Mouse (Mus musculus): Measurements from ENCODE around the gene Dyrk4. TPM values are rescaled to one million over a fixed set of nuclear protein-coding genes. Genes with fewer than 3 reads are reported as not detected.

Dyrk4 gene
- not detected for total RNA-seq (2021)
- long read RNA-seq, experiment 1: 0 reads
- long read RNA-seq, experiment 2: 0 reads

DNA sequence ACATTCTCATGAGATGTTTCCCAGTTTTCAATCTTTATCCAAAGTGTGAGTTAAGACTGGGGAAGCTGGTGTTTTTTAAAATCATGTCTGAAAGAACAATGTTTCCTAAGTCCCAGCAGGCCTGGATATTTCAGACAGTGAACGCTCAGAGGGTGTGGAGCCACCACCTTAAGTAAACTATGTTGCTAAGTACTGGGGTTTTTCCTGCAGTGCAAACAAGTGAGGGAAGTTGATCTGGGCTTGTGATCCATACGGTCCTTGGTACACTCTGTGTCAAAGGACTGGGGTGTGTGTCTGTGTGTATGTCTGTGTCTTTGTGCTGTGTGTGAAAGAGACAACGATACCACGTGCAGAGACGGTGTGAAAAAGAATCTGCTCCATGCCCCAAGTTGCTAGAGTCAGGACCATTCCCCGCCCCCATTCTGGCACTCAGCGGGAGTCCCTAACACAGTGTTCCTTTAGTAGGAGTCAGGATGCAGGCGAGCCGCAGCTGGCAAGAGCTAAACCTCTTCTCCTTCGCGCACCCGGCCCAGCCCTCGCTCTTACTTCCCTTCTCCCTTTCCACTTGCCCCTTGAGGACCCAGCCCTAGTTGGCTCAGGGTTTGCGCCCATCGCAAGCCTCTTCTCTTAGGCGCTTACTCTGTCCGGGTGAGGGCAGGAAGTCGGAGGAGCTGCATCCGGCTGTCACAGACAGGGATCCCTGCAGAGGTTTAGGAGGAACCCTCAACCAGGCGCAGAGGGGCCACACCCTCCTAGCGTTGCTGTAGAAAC is at the start of gene Dyrk4:
Dyrk4 (minus strand) TSS at position 729 of the 771 bp plus-strand sequence.
- intact Hi-C loops (cut with DNase I): no loop called here
- peak; percentile 29 for DNase-seq
- Histone ChIP-seq H3K27ac (peak within 1 kb of the TSS; percentile 43; the same call in 1 of the 2 replicates), H3K4me3 (peak within 1 kb of the TSS; percentile 59)
- TF ChIP-seq CTCF (IDR thresholded peaks at IDR 0.05): no peak

DNA sequence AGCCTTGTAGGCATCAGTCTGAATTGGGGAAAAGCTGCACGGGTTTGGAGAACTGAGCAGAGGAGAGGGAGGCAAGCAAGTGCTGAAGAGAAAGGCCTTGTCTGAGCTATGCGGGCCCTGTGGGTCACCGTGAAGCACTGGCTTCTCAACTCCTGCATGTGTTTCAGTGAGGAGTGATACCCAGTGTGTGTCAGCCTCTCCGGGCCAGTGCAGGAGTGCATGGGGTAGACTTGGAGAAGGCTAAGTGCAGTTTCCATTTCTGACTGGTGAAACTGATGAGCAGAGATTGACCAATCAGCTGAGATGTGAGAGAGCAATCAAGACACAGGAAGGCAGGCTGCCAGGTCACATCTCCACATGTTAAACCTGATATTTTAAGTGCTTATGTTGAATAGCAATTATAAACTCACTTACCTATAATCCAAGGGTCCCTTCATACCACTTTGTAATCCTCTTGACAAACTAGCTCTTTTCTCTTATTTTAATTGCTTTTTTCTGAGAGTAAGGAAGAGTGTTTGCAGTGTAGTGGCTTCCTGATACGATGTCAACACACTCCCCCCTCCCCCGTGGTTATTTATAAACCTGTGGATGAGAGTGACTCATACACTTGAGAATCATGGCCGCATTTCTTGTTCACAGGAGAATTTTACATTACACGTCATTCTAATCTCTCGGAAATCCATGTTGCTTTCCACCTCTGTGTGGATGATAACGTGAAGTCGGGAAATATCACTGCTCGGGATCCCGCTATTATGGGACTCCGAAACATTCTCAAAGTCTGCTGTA is 44.8 kb upstream of the Dyrk4 start:
- peak; percentile 43 for DNase-seq
- Histone ChIP-seq H3K4me3 (no peak overlapping the region), H3K27ac (peak overlapping the region; percentile 70)
- intact Hi-C loops (cut with DNase I): no loop called here
- TF ChIP-seq CTCF (IDR thresholded peaks at IDR 0.05): no peak

DNA sequence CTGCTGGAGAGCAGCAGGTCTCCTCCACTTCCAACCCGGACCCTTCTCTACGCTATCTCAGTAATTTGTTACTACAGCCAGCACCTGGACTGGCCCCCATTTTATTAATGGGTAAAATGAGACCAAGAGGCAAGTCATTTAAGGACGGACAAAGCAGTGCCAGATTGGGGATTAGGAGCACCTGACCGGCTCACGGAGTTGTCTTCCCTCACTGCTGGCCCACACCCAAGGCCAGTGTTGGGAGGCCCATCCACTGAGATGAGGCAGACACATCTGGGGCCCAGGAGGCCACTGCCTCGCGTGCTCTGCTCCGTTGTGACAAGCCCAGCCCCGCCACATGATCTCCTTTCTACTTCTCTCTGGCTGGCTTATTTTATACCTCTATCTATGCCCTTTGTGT is 41.8 kb upstream of the Dyrk4 start:
- intact Hi-C loops (cut with DNase I): loop anchor here (5.0 kb wide), 1 partner anchor 54 kb away; the partner anchor contains the start of gene Fgf6
- Histone ChIP-seq H3K4me3 (no peak overlapping the region), H3K27ac (peak overlapping the region; percentile 25)
- peak; percentile 67 for DNase-seq
- TF ChIP-seq CTCF (IDR thresholded peaks at IDR 0.05): no peak

DNA sequence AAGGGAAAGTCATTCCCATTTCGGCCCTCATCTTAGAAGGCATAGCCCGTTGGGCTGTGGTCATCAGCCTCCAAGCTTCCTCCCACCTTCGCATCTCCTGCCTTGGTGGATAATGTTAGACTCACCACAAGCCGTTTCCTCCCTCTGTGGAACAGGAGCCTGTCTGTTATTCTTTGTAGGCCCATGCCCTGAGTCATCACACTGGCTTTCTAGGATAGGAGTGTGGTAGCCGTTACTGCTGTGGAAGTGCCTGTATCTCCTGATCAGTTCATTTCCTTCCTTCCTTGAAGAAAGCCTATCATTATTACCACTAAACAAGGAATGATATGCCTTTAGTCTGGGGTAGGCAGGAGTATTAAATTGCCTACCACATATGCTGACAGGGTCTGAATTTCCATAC is 41.1 kb upstream of the Dyrk4 start:
- intact Hi-C loops (cut with DNase I): loop anchor here (5.0 kb wide), 1 partner anchor 55 kb away; the partner anchor contains the start of gene Fgf6
- no peak for DNase-seq
- no peak for TF ChIP-seq CTCF (IDR thresholded peaks at IDR 0.05)
- no peak overlapping the region for H3K4me3 ChIP-seq
- peak overlapping the region; percentile 25; the same call in 1 of the 2 replicates for H3K27ac ChIP-seq

DNA sequence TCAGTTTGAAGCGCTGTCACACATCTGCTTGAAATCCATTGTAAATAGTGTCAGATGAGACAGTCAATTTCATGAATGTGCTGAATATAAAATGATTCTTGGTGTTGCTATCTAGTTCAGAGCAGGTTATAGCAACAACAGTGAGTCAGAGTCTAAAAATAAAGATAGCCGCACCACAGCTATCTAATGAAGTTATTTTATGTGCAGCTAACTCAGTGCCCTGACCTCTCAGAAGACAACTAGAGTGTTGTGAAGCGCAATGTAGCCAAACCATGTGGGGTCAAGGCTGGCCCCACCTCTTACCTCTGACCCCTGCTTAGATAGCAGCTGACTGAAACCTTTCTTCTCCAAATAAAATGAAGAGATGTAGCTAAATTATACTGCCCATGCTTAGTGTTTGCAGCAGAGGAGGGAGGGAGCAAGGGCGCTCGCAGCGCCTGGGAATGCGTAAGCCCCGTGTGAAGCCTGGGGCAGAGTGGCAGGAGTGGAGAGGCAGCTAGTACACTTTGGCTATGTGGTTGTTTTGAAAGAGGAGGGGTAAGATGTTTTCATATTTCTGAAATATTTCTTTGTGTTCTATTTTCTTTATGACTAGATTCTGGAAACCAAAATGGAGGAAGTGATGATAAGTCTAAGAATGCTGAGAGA is 39.9 kb upstream of the Dyrk4 start:
- no peak for DNase-seq
- Histone ChIP-seq H3K4me3 (no peak overlapping the region), H3K27ac (peak overlapping the region; percentile 81)
- intact Hi-C loops (cut with DNase I): loop anchor here (5.0 kb wide), 1 partner anchor 56 kb away; the partner anchor contains the start of gene Fgf6
- no peak for TF ChIP-seq CTCF (IDR thresholded peaks at IDR 0.05)

DNA sequence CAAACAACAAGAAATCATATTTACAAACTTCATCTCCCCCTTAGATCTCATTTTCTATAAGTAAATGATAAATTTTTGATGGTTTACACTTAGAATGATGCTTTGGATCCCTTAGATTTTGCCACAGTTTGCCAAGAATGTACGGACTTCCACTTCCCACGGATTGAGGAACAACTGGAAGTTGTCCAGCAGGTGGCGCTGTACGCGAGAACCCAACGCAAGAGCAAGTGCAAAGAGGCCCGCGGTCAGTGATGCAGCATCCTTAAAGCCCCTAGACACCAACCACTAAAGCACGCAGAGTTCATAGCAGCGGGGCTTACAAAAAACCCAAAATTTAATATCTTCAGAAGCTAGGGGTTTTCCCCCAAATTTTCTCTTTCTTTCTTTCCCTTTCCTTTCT is 34.1 kb upstream of the Dyrk4 start:
- TF ChIP-seq CTCF (IDR thresholded peaks at IDR 0.05): peak; percentile 95
- peak; percentile 85 for DNase-seq
- intact Hi-C loops (cut with DNase I): loop anchor here (1.0 to 5.0 kb wide), 2 partner anchors 80 to 132 kb away; no protein-coding TSS in a partner anchor

DNA sequence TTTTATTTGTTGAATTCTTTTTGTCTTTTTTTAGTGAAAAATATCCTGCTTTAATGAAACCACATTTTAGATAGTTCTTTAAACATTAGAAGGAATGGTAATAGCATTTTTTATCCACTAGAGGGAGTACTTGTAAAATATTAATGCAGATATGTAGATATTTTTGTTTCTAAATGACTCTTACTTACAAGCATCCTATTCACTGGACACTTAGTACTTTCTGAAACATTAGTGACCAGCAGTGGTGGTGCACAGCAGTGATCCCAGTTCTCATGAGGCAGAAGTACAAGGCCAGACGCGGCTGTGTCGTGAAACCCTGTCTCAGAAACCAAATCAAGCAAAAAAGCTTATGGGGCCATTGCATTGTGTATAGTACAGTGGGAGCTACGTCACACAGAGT is 26.7 kb upstream of the Dyrk4 start:
- no peak for DNase-seq
- intact Hi-C loops (cut with DNase I): loop anchor here (2.0 kb wide), 1 partner anchor 174 kb away; no protein-coding TSS in a partner anchor
- H3K4me3 ChIP-seq: no peak overlapping the region
- TF ChIP-seq CTCF (IDR thresholded peaks at IDR 0.05): peak; percentile 71
- no peak overlapping the region for H3K27ac ChIP-seq

More for the DNA sequence above, 34.1 kb upstream of the Dyrk4 start:
- no peak overlapping the region for H3K27ac ChIP-seq
- no peak overlapping the region for H3K4me3 ChIP-seq

DNA sequence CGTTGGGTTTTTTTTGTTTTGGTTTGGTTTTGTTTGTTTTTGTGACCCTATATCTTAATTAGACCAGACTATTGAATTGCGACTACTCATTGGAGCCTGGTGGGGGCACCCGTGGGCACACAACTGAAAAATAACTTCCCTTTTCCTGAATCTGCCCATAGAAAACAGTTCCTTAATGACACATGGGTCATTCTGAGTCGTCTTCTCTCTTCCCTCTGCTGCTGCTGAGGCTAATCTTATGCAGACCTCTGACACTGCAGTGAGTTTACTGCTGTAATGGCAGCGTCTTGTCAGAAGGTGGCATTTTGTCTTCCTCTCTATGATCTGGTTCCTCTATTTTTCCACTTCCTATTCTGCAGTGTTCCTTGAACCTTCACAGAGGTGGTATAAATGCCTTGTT is 18.8 kb upstream of the Dyrk4 start:
- intact Hi-C loops (cut with DNase I): no loop called here
- peak overlapping the region; percentile 86 for H3K4me3 ChIP-seq
- DNase-seq: no peak
- peak overlapping the region; percentile 96 for H3K27ac ChIP-seq
- TF ChIP-seq CTCF (IDR thresholded peaks at IDR 0.05): peak; percentile 21; the same call in 1 of the 2 replicates

DNA sequence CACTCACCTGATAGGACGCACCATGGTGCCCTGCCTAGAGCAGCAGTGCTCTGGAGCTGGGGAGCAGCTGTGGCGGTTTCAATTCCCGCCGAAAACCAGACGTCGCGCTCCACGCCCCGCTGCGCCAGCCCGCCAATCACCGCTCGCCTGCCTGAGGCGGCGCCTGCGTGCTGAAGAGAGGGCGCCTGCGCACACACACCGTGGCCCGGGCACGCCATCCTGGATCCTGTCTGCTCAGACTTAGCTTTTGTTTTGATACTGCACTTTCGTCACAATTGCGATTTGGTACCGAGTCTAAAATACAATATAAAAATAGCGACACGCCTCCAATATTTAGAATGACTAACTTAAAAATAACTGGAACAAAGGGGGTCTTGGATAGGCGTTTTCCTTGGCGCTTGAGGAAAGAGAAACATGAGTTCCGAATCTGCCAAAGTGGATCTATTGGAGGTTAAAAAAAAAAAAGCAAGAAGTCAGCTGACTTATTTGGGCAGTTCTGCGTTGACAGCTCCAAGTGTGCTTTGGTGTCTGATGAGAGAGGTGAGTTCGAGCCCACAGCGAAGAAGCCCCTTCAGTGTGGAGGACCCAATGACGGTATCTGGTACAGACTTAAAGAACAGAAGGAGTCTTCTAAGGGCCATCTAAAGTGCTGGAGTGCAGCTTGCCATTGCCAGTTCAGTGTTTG is 18.0 kb upstream of the Dyrk4 start, which contains the start of the genes Rad51ap1 and D6Wsu163e:
Rad51ap1 (minus strand) TSS at position 101 of the 685 bp plus-strand sequence.
D6Wsu163e (plus strand) TSS at position 476 of the 685 bp plus-strand sequence.
- DNase-seq: peak; percentile 98
- TF ChIP-seq CTCF (IDR thresholded peaks at IDR 0.05): no peak
- Histone ChIP-seq H3K27ac (peak within 1 kb of the TSS; percentile 96), H3K4me3 (peak within 1 kb of the TSS; percentile 86)
- intact Hi-C loops (cut with DNase I): loop anchor here (2.0 kb wide), 1 partner anchor 91 kb away; the partner anchor contains the start of gene Ndufa9

DNA sequence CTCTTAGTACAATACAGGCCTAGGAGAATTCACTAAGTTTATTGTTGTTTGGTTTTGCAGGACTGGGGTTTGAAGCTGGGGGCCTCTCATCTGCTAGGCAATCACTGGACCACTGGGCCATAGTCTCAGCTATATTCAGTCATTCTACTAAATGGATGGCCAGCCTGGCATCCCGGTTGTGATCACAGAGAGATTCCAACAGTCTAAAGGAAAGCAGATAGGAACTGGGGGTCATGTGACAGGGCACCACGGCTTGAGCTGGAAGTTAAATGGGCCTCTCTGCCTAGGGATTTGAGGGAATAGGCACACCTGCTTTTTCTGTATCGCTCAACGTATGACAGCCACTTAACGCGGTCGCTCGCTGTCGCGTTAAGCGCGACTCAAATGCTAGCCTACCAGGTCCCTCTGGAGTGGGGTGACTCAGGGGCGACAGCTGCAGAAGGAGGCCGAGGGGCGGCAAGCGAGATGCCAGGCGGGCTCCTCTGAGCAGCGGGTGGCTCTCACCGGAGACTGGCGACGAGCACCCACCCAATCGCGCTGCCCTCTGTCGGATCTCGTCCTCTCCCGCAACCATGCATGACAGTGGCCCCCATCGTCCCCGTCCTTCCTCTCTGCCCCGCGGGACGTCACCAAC is 17.3 kb upstream of the Dyrk4 start:
- intact Hi-C loops (cut with DNase I): loop anchor here (2.0 kb wide), 1 partner anchor 90 kb away; the partner anchor contains the start of gene Ndufa9
- no peak for TF ChIP-seq CTCF (IDR thresholded peaks at IDR 0.05)
- DNase-seq: no peak
- H3K27ac ChIP-seq: peak overlapping the region; percentile 96; the same call in 1 of the 2 replicates
- H3K4me3 ChIP-seq: peak overlapping the region; percentile 86

DNA sequence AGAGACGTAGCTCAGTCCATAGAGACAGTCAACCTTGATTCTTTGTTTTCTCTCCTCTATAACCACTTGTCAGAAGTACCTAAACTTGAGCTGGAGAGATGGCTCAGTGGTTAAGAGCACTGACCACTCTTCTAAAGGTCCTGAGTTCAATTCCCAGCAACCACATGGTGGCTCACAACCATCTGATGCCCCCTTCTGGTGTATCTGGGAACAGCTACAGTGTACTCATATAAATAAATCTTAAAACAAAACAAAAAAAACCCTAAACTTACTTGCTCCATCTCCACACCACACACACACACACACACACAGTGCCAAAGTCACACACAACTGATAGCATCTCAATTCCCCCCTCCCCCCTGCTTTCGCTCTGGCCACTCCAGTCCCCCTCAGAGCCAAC is 16.4 kb upstream of the Dyrk4 start:
- no peak for DNase-seq
- intact Hi-C loops (cut with DNase I): loop anchor here (2.0 kb wide), 1 partner anchor 89 kb away; the partner anchor contains the start of gene Ndufa9
- TF ChIP-seq CTCF (IDR thresholded peaks at IDR 0.05): no peak; the same call in 1 of the 2 replicates
- Histone ChIP-seq H3K4me3 (no peak overlapping the region), H3K27ac (no peak overlapping the region)
